Mouse (Mus musculus) gonadal fat pad, adult 2 months (tissue): ENCODE measurements around the gene Ankmy1. TPM values are rescaled to one million over a fixed set of nuclear protein-coding genes. Genes with fewer than 3 reads are reported as not detected.
A peak's percentile ranks its signal among the peaks of the same experiment; 100 is the strongest.

Experiments used
- DNase-seq: peaks from one replicate; pipeline ENCODE4 v3.0.0-alpha.2; 2012; ENCODE audit warnings: low read depth
- polyA plus RNA-seq: library from polyadenylated mRNA; depleted of rRNA; stranded (reverse); fragments of >200 nt; gene quantifications from 2 replicates; pipeline ENCODE4 v1.2.3, GENCODE M21; 2012; rRNA removed

The Ankmy1 gene
- polyA plus RNA-seq: 1.2 and 1.6 TPM in 2 replicates

- no peak for DNase-seq
Observed at GRCm38 (mm10) chr1:92902786-92903185, at the start of gene Ankmy1. Gene Ankmy1 (minus strand): TSS chr1:92902906.

- no peak for DNase-seq
Observed at GRCm38 (mm10) chr1:92950607-92951006, 47.9 kb upstream of the Ankmy1 start, which contains the start of gene Gpr35. Gene Gpr35 (plus strand): TSS chr1:92950865.

- DNase-seq: no peak
Observed at GRCm38 (mm10) chr1:92949426-92949825, 46.7 kb upstream of the Ankmy1 start.

GRCm38 (mm10) chr1:92947966-92948365, 45.3 kb upstream of the Ankmy1 start:
- DNase-seq: no peak

GRCm38 (mm10) chr1:92943219-92943989, 40.7 kb upstream of the Ankmy1 start:
- no peak for DNase-seq

GRCm38 (mm10) chr1:92939746-92940145, 37.0 kb upstream of the Ankmy1 start:
- no peak for DNase-seq

GRCm38 (mm10) chr1:92937797-92938196, 35.1 kb upstream of the Ankmy1 start:
- no peak for DNase-seq

GRCm38 (mm10) chr1:92936467-92936866, 33.8 kb upstream of the Ankmy1 start:
- no peak for DNase-seq

GRCm38 (mm10) chr1:92935977-92936376, 33.3 kb upstream of the Ankmy1 start:
- DNase-seq: no peak

GRCm38 (mm10) chr1:92935054-92935962, 32.6 kb upstream of the Ankmy1 start:
- DNase-seq: no peak

GRCm38 (mm10) chr1:92934182-92934827, 31.6 kb upstream of the Ankmy1 start, which contains the start of gene Capn10:
Gene Capn10 (plus strand): TSS chr1:92934376.
- peak; percentile 79 for DNase-seq

GRCm38 (mm10) chr1:92933611-92934010, 30.9 kb upstream of the Ankmy1 start:
- no peak for DNase-seq

GRCm38 (mm10) chr1:92930171-92930706, 27.5 kb upstream of the Ankmy1 start:
- DNase-seq: peak; percentile 98

GRCm38 (mm10) chr1:92921496-92921895, 18.8 kb upstream of the Ankmy1 start:
- DNase-seq: no peak

- DNase-seq: no peak
Observed at GRCm38 (mm10) chr1:92920474-92921200, 17.9 kb upstream of the Ankmy1 start.

- no peak for DNase-seq
Observed at GRCm38 (mm10) chr1:92919775-92920174, 17.1 kb upstream of the Ankmy1 start.

- DNase-seq: no peak
Observed at GRCm38 (mm10) chr1:92919151-92919550, 16.4 kb upstream of the Ankmy1 start.

GRCm38 (mm10) chr1:92916725-92917124, 14.0 kb upstream of the Ankmy1 start:
- no peak for DNase-seq

- no peak for DNase-seq
Observed at GRCm38 (mm10) chr1:92914993-92915392, 12.3 kb upstream of the Ankmy1 start.

GRCm38 (mm10) chr1:92914239-92914638, 11.5 kb upstream of the Ankmy1 start:
- no peak for DNase-seq

GRCm38 (mm10) chr1:92912286-92912685, 9.6 kb upstream of the Ankmy1 start:
- no peak for DNase-seq
